In genomic region chr11:20913598-20914296, GRCm38 (mm10) we compare ENCODE assay signal across 9 mouse cellular contexts.
A peak's percentile ranks its signal among the peaks of the same experiment; 100 is the strongest.
DNase-seq lines count a peak whose midpoint lies in the region; ATAC-seq and TF ChIP-seq lines count a peak whose summit lies in the region.
"Had no signal": no experiment of that assay in that cellular context is flagged by ENCODE, and none has a peak within 500 bp of the region (broad histone marks: within the 10 kb centered on the region; RNA-seq: fewer than 3 reads in every experiment).

No protein-coding gene starts in this region.

- H3K36me3 ChIP-seq in E14TG2a.4 (ENCODE audit: insufficient read depth, low read length) = no peaks in the 10 kb centered on the region
- no peaks in the 10 kb centered on the region for H3K36me3 ChIP-seq in heart, postnatal 0 days (replicated peaks; ENCODE audit: control insufficient read depth, insufficient read depth, low read length)
- no peaks in the 10 kb centered on the region for H3K36me3 ChIP-seq in liver, embryonic 16.5 days (ENCODE audit: control insufficient read depth, insufficient read depth)
- no peaks in the 10 kb centered on the region for H3K36me3 ChIP-seq in neural tube, embryonic 12.5 days
- H3K36me3 ChIP-seq: limb, embryonic 15.5 days had no signal

- H3K27ac ChIP-seq in brown adipose tissue, adult 24 weeks (replicated peaks; ENCODE audit: low read depth, low read length) = 0 out of 2 replicates have a peak overlapping the region, but pooled peaks have one; percentile 74
- H3K27ac ChIP-seq in heart, postnatal 0 days (ENCODE audit: low read depth) = 0 out of 2 replicates have a peak overlapping the region, but pooled peaks have one; percentile 73
- H3K27ac ChIP-seq in liver, embryonic 16.5 days (ENCODE audit: low read length) = no peak overlapping the region; the same call in 1 of the 2 replicates
- H3K27ac ChIP-seq in neural tube, embryonic 12.5 days = no peak overlapping the region

- no peak overlapping the region for H3K4me2 ChIP-seq in heart, postnatal 0 days (ENCODE audit: low read depth, low read length)
- H3K4me2 ChIP-seq in liver, embryonic 16.5 days (ENCODE audit: low read depth, low read length) = peak overlapping the region; percentile 7; the same call in 1 of the 2 replicates
- no peak overlapping the region for H3K4me2 ChIP-seq in neural tube, embryonic 12.5 days (replicated peaks)
- H3K4me2 ChIP-seq: limb, embryonic 15.5 days had no signal

- peak; percentile 65 for DNase-seq in fibroblast of lung, adult 2 months (ENCODE audit: low read depth)
- peak; percentile 90 for DNase-seq in heart, postnatal 0 days (ENCODE audit: low spot score)
- DNase-seq in kidney, postnatal 25 days = peak; percentile 84 to 91
- peak; percentile 58 for DNase-seq in telencephalon, adult 2 months (ENCODE audit: low read depth, low spot score)

- ATAC-seq in heart, postnatal 0 days (ENCODE audit: insufficient read depth, low read depth) = no peak
- no peak for ATAC-seq in liver, embryonic 16.5 days (ENCODE audit: low read depth)
- ATAC-seq in neural tube, embryonic 12.5 days (ENCODE audit: low FRiP score, low read depth) = peak; percentile 61; the same call in 1 of the 2 replicates

- TF ChIP-seq EP300 in heart, postnatal 0 days (IDR thresholded peaks at IDR 0.05; ENCODE audit: low read depth) = no peak

- WGBS in heart, postnatal 0 days = 25% methylated on average over 8 of the region's 8 CpGs
- 16% methylated on average over 8 of the region's 8 CpGs for WGBS in liver, embryonic 16.5 days (ENCODE audit: insufficient replicate concordance)
- WGBS in neural tube, embryonic 12.5 days = 24% methylated on average over 8 of the region's 8 CpGs

- H3K4me1 ChIP-seq in E14TG2a.4 (replicated peaks; ENCODE audit: low read depth, low read length) = peaks cover 41% of the 10 kb centered on the region
- H3K4me1 ChIP-seq in brown adipose tissue, adult 24 weeks (ENCODE audit: control insufficient read depth, insufficient read depth, insufficient read length, low read length) = 0 out of 2 replicates have a peak, but pooled peaks cover 4% of the 10 kb centered on the region
- H3K4me1 ChIP-seq in heart, postnatal 0 days (ENCODE audit: control insufficient read depth, insufficient read depth) = peaks cover 8% of the 10 kb centered on the region; the same call in 1 of the 2 replicates
- H3K4me1 ChIP-seq in liver, embryonic 16.5 days (ENCODE audit: control insufficient read depth, low read depth, low read length) = peaks cover 44% of the 10 kb centered on the region
- peaks cover 10% of the 10 kb centered on the region; the same call in 1 of the 2 replicates for H3K4me1 ChIP-seq in neural tube, embryonic 12.5 days

- H3K27me3 ChIP-seq in E14TG2a.4 (ENCODE audit: insufficient read depth, low read length) = no peaks in the 10 kb centered on the region
- H3K27me3 ChIP-seq in heart, postnatal 0 days (ENCODE audit: control insufficient read depth, insufficient read depth, low read length) = no peaks in the 10 kb centered on the region
- H3K27me3 ChIP-seq in liver, embryonic 16.5 days (ENCODE audit: control insufficient read depth, insufficient read depth, low read depth, low read length) = no peaks in the 10 kb centered on the region
- H3K27me3 ChIP-seq in neural tube, embryonic 12.5 days (replicated peaks) = no peaks in the 10 kb centered on the region
- H3K27me3 ChIP-seq: limb, embryonic 15.5 days had no signal

- TF ChIP-seq CTCF in E14TG2a.4 (conservative IDR thresholded peaks at IDR 0.05; ENCODE audit: low read length) = peak; percentile 90
- TF ChIP-seq CTCF in heart, postnatal 0 days (IDR thresholded peaks at IDR 0.05; ENCODE audit: low read depth) = peak; percentile 98

- H3K4me3 ChIP-seq in E14TG2a.4 (replicated peaks; ENCODE audit: low read length) = no peak overlapping the region
- H3K4me3 ChIP-seq in brown adipose tissue, adult 24 weeks (ENCODE audit: insufficient read depth, low read depth, low read length) = no peak overlapping the region
- H3K4me3 ChIP-seq in heart, postnatal 0 days (ENCODE audit: low read depth, low read length) = no peak overlapping the region
- H3K4me3 ChIP-seq in liver, embryonic 16.5 days (ENCODE audit: low read depth, low read length) = no peak overlapping the region
- H3K4me3 ChIP-seq in neural tube, embryonic 12.5 days = no peak overlapping the region
- H3K4me3 ChIP-seq: limb, embryonic 15.5 days had no signal

- no peaks in the 10 kb centered on the region for H3K9me3 ChIP-seq in E14TG2a.4 (ENCODE audit: low read length)
- no peaks in the 10 kb centered on the region for H3K9me3 ChIP-seq in heart, postnatal 0 days (replicated peaks; ENCODE audit: control insufficient read depth, low read length)
- no peaks in the 10 kb centered on the region for H3K9me3 ChIP-seq in liver, embryonic 16.5 days (replicated peaks; ENCODE audit: control insufficient read depth, low read length)
- H3K9me3 ChIP-seq in neural tube, embryonic 12.5 days = no peaks in the 10 kb centered on the region
- H3K9me3 ChIP-seq: limb, embryonic 15.5 days had no signal

- no peak overlapping the region for H3K9ac ChIP-seq in heart, postnatal 0 days (replicated peaks; ENCODE audit: low read depth, low read length)
- H3K9ac ChIP-seq in liver, embryonic 16.5 days (ENCODE audit: low read depth, low read length) = peak overlapping the region; percentile 1; the same call in 1 of the 2 replicates
- H3K9ac ChIP-seq in neural tube, embryonic 12.5 days = no peak overlapping the region
- H3K9ac ChIP-seq: limb, embryonic 15.5 days had no signal

Comparison
In these comparisons a context has a peak if more than half of its experiments do, and no peak if none do; other contexts are left out.
1. H3K27ac ChIP-seq: peak in brown adipose tissue, adult 24 weeks (single experiment) and heart, postnatal 0 days (single experiment); none in liver, embryonic 16.5 days (single experiment) and neural tube, embryonic 12.5 days (single experiment).
2. Peak in every context shown above with its lines, with median percentiles within 50 percentile points of each other: DNase-seq.